Mouse (Mus musculus) G1E (cell line): Measurements from ENCODE around the gene H2-Aa. TPM values are rescaled to one million over a fixed set of nuclear protein-coding genes. Genes with fewer than 3 reads are reported as not detected.

Experiments used
- ATAC-seq: 2 replicates; pipeline ENCODE4 v1.8.0; 2016; ENCODE audit warnings: mild to moderate bottlenecking; ENCODE audit not compliant: insufficient number of reproducible peaks, poor library complexity, low FRiP score, severe bottlenecking; ENCODE audit errors: extremely low read depth
- DNase-seq: peaks from one replicate; pipeline ENCODE4 v3.0.0; 2012; ENCODE audit warnings: low spot score
- H3K27me3 ChIP-seq: 2 replicates; pipeline ENCODE4 v1.6.1; 2012; ENCODE audit warnings: mild to moderate bottlenecking, low read length, inconsistent platforms; ENCODE audit not compliant: insufficient read depth
- H3K36me3 ChIP-seq: replicated peaks from 2 replicates; pipeline ENCODE3; 2012; ENCODE audit warnings: mild to moderate bottlenecking, inconsistent platforms
- H3K4me1 ChIP-seq: 2 replicates; pipeline ENCODE4 v1.6.1; 2012; ENCODE audit warnings: low read depth, low read length, inconsistent platforms, mixed read lengths; ENCODE audit not compliant: insufficient read depth
- H3K4me3 ChIP-seq: 2 replicates; pipeline ENCODE4 v1.5.1; 2012; ENCODE audit warnings: low read depth, mild to moderate bottlenecking, inconsistent platforms, low read length, moderate library complexity, mixed read lengths
- H3K9me3 ChIP-seq: replicated peaks from 2 replicates; pipeline ENCODE4 v1.6.1; 2012; ENCODE audit warnings: inconsistent platforms
- CTCF ChIP-seq: IDR thresholded peaks from 2 replicates; pipeline ENCODE4 v1.5.1; 2012; ENCODE audit warnings: low read depth, low read length, inconsistent platforms, mixed read lengths
- GATA1 ChIP-seq: IDR thresholded peaks from 2 replicates; pipeline ENCODE4 v1.6.1; 2012; ENCODE audit warnings: borderline replicate concordance, low read length, inconsistent platforms, mixed read lengths
- GATA2 ChIP-seq: IDR thresholded peaks from 2 replicates; pipeline ENCODE4 v1.6.1; 2012; ENCODE audit warnings: low read depth, low read length, inconsistent platforms, borderline replicate concordance
- POLR2AphosphoS5 ChIP-seq: IDR thresholded peaks from 2 replicates; pipeline ENCODE4 v1.6.1; 2012; ENCODE audit warnings: low read depth, low read length, inconsistent platforms; ENCODE audit not compliant: insufficient replicate concordance
- TAL1 ChIP-seq: conservative IDR thresholded peaks from 2 replicates; pipeline ENCODE4 v1.6.1; 2012; ENCODE audit warnings: low read depth, low read length, inconsistent platforms, mixed read lengths
- polyA plus RNA-seq: library from polyadenylated mRNA; stranded (reverse); fragments of >175 nt; gene quantifications from 2 replicates; pipeline ENCODE4 v1.2.3, GENCODE M21; 2012
- total RNA-seq, 2 experiments: library from RNA; stranded (forward) in 1 of 2; stranded (reverse) in 1 of 2; fragments of 200-1000 nt in 1 of 2; fragments of >200 nt in 1 of 2; fragmentation: Nextera tagmentation in 1 of 2; gene quantifications; 2 replicates each; pipeline ENCODE4 v1.2.3; 2014 to 2017

H2-Aa gene
- total and polyA plus RNA-seq, 3 experiments, result not detected

GRCm38 (mm10) chr17:34263068-34263467 lies 24.6 kb downstream of the H2-Aa start:
- Histone ChIP-seq H3K27me3 (peaks cover 34% of the 10 kb centered on the region), H3K4me3 (no peak overlapping the region), H3K4me1 (no peaks in the 10 kb centered on the region), H3K36me3 (no peaks in the 10 kb centered on the region), H3K9me3 (peaks cover 10% of the 10 kb centered on the region)
- TF ChIP-seq GATA1 (no peak), GATA2 (no peak), TAL1 (no peak), POLR2AphosphoS5 (no peak), CTCF (no peak)
- ATAC-seq, result no peak
- DNase-seq, result peak; percentile 20

GRCm38 (mm10) chr17:34261502-34261901 lies 26.1 kb downstream of the H2-Aa start:
- ATAC-seq (no peak), DNase-seq (no peak)
- H3K36me3 ChIP-seq, result no peaks in the 10 kb centered on the region
- peaks cover 25% of the 10 kb centered on the region for H3K27me3 ChIP-seq
- no peak overlapping the region for H3K4me3 ChIP-seq
- peaks cover 10% of the 10 kb centered on the region for H3K9me3 ChIP-seq
- H3K4me1 ChIP-seq, result no peaks in the 10 kb centered on the region
- no peak for TF ChIP-seq TAL1
- no peak for TF ChIP-seq CTCF
- TF ChIP-seq GATA2, result no peak
- no peak for TF ChIP-seq POLR2AphosphoS5
- TF ChIP-seq GATA1, result no peak

- no peak for TF ChIP-seq POLR2AphosphoS5
- no peak for TF ChIP-seq CTCF
- TF ChIP-seq GATA2, result no peak
- no peak for TF ChIP-seq GATA1
- Histone ChIP-seq H3K27me3 (peaks cover 25% of the 10 kb centered on the region), H3K4me1 (no peaks in the 10 kb centered on the region), H3K4me3 (no peak overlapping the region), H3K9me3 (peaks cover 10% of the 10 kb centered on the region), H3K36me3 (no peaks in the 10 kb centered on the region)
- ATAC-seq (no peak), DNase-seq (no peak)
Observed at GRCm38 (mm10) chr17:34260551-34260950, 27.1 kb downstream of the H2-Aa start.

- Histone ChIP-seq H3K9me3 (no peaks in the 10 kb centered on the region), H3K4me1 (no peaks in the 10 kb centered on the region), H3K27me3 (peaks cover 16% of the 10 kb centered on the region), H3K4me3 (no peak within 1 kb of the TSS), H3K36me3 (no peaks in the 10 kb centered on the region)
- TF ChIP-seq GATA2, result no peak
- DNase-seq, result no peak
- no peak for ATAC-seq
Observed at GRCm38 (mm10) chr17:34257594-34258375, 29.8 kb downstream of the H2-Aa start, which contains the start of gene H2-Ab1. TSS of gene H2-Ab1 (plus strand) at chr17:34257689.

GRCm38 (mm10) chr17:34256501-34256900 lies 31.1 kb downstream of the H2-Aa start:
- Histone ChIP-seq H3K4me1 (no peaks in the 10 kb centered on the region), H3K27me3 (peaks cover 17% of the 10 kb centered on the region), H3K36me3 (no peaks in the 10 kb centered on the region), H3K4me3 (no peak overlapping the region), H3K9me3 (no peaks in the 10 kb centered on the region)
- no peak for TF ChIP-seq TAL1
- ATAC-seq (no peak), DNase-seq (no peak)

GRCm38 (mm10) chr17:34251666-34252065 lies 36.0 kb downstream of the H2-Aa start:
- no peak for DNase-seq

GRCm38 (mm10) chr17:34249878-34250277 lies 37.7 kb downstream of the H2-Aa start:
- DNase-seq (peak; percentile 13), ATAC-seq (no peak)
- Histone ChIP-seq H3K36me3 (no peaks in the 10 kb centered on the region), H3K9me3 (no peaks in the 10 kb centered on the region), H3K4me3 (no peak overlapping the region), H3K27me3 (peaks cover 19% of the 10 kb centered on the region), H3K4me1 (no peaks in the 10 kb centered on the region)
- no peak for TF ChIP-seq TAL1
- peak; percentile 52; the same call in 1 of the 2 replicates for TF ChIP-seq CTCF

More at GRCm38 (mm10) chr17:34251666-34252065, 36.0 kb downstream of the H2-Aa start:
- TF ChIP-seq GATA1 (no peak), GATA2 (no peak), CTCF (no peak), POLR2AphosphoS5 (no peak), TAL1 (no peak)
- Histone ChIP-seq H3K9me3 (no peaks in the 10 kb centered on the region), H3K4me3 (no peak overlapping the region), H3K4me1 (no peaks in the 10 kb centered on the region), H3K27me3 (peaks cover 16% of the 10 kb centered on the region), H3K36me3 (no peaks in the 10 kb centered on the region)
- no peak for ATAC-seq
